Mouse (Mus musculus) spleen, postnatal 14 days (tissue): ENCODE results near the gene Fthl17f.
"Not testable (repeated sequence)": the region's sequence is repeated elsewhere in the genome, so short reads cannot be mapped to it uniquely, and the experiment has no call there.

ENCODE experiments used
- DNase-seq, 2 experiments: peaks; one replicate each; pipeline ENCODE4 v3.0.0; 2021 to 2022; ENCODE audit warnings: low spot score in 2 of 2

Fthl17f gene

GRCm38 (mm10) chrX:9062715-9063114, at the start of gene Fthl17f:
Gene Fthl17f, plus strand, starts transcription at chrX:9063015.
- not testable (repeated sequence) for DNase-seq

DNA sequence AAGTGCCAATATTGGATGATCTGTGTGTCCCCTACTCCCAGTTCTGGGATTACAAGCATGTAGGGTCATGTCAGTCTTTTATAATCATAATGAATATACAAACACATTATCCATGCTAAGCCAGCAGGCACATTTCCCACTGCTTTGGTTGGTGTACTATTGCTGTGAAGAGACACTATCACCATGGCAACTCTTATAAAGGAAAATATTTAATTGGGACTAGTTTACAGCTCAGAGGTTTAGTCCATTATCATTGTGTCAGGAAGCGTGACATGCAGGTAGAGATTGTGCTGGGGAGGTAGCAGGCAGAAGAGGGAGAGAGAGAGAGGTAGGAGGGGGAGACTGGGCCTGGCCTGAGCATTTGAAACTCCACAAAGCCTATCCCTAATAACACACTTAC, 46.7 kb upstream of the Fthl17f start:
- DNase-seq, result no peak

- no peak for DNase-seq
Measured at GRCm38 (mm10) chrX:9019481-9019880, 43.3 kb upstream of the Fthl17f start.

DNA sequence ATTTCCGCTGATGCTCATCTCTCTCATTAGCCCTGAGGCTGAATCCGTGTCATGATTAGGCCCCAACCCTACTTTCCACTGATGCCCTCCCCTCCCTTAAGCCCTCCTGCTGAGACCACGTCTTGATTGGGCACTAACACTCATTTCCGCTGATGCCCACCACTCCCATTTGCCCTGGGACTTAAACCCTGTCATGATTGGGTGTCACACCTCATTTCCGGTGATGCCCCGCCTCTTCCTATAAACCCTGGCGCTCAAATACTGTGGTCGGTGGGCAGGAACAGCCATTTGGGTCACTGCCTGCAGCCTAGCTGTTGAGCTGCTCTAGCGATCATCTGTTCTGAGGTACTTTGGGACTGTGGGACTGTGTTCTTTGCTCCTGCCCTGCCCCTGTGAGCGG, 29.6 kb upstream of the Fthl17f start, which contains the start of gene Fthl17e:
TSS of gene Fthl17e (plus strand) at position 301 of the 400 bp plus-strand sequence.
- not testable (repeated sequence) for DNase-seq

- not testable (repeated sequence) for DNase-seq
Measured at GRCm38 (mm10) chrX:9041611-9042010, 21.2 kb upstream of the Fthl17f start.

DNA sequence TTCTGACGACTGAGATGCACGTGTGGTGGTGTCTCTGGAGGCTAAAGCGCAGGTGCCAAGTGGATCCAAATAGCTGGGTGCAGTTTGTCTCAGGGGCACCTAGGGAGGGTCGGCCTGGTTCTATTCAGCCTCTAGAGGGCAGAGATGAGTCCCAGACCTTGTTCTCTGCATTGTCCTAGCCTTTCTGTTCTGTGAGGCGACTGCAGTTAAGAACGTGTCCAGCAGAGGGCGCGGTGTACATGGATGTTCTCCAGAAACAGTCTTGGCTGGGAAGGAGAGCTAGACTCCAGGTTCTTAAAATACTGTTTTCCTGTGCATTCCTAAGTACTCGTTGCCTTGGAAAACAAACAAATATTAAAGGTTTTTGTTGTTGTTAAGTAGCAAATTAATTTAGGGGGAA, 1.9 kb upstream of the Fthl17f start:
- peak in 1 of 2 experiments; percentile 50 for DNase-seq

DNA sequence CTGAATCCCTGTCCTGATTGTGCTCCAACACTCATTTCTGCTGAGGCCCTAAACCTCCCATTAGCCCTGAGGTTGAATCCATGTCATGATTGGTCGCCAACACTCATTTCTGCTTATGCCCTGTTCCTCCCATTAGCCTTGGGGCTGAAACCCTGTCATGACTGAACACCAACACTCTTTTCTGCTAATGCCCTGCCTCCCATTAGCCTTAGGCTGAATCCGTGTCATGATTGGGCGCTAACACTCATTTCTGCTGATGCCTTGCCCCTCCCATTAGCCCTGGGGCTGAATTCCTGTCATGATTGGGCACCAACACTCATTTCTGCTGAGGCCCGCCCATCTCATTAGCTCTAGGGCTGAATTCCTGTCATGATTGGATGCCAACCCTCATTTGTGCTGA, 714 bp upstream of the Fthl17f start:
- no peak for DNase-seq

DNA sequence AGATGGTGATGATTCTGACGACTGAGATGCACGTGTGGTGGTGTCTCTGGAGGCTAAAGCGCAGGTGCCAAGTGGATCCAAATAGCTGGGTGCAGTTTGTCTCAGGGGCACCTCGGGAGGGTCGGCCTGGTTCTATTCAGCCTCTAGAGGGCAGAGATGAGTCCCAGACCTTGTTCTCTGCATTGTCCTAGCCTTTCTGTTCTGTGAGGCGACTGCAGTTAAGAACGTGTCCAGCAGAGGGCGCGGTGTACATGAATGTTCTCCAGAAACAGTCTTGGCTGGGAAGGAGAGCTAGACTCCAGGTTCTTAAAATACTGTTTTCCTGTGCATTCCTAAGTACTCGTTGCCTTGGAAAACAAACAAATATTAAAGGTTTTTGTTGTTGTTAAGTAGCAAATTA, 14.9 kb downstream of the Fthl17f start:
- DNase-seq, result peak in 1 of 2 experiments; percentile 11

- not testable (repeated sequence) for DNase-seq
Measured at GRCm38 (mm10) chrX:9095066-9095465, 32.3 kb downstream of the Fthl17f start.

- DNase-seq, result no peak
Measured at GRCm38 (mm10) chrX:9104262-9104661, 41.4 kb downstream of the Fthl17f start, which contains the start of gene 4930402K13Rik. Gene 4930402K13Rik, plus strand, starts transcription at chrX:9104562.

DNA sequence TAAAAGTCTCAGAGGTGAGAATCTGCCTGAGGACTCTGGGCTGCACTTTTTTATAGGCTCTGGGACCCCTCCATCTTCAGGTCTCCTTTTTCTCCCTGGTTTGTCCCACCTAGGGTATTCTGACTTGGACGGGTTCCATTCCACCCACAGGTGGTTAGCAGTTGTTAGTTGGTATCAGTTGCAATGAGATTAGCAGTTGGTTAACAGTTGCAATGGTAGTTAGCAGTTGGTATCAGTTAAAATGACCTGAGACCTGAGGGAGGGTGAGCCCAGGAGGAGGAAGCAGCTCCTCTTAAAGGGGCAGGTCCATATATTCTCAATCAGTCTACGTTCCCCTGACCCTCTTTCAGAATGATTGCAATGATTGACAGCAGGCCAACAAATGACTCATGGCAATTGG, 47.6 kb downstream of the Fthl17f start:
- no peak for DNase-seq
